Mouse (Mus musculus) thymus, postnatal 14 days (tissue): Measurements from ENCODE around the gene H2al1a.
"Not testable (repeated sequence)": the region's sequence is repeated elsewhere in the genome, so short reads cannot be mapped to it uniquely, and the experiment has no call there.

Experiments
- DNase-seq: peaks from one replicate; pipeline ENCODE4 v3.0.0; 2021

The H2al1a gene

GRCm38 (mm10) chrX:11298957-11299356 is at the start of gene H2al1a:
TSS of gene H2al1a (plus strand) at chrX:11299257.
- DNase-seq = not testable (repeated sequence)

- no peak for DNase-seq
Measured at GRCm38 (mm10) chrX:11250155-11250554, 48.9 kb upstream of the H2al1a start.

- DNase-seq = no peak
Measured at GRCm38 (mm10) chrX:11254062-11254461, 45.0 kb upstream of the H2al1a start.

- no peak for DNase-seq
Measured at GRCm38 (mm10) chrX:11254521-11255207, 44.4 kb upstream of the H2al1a start.

- no peak for DNase-seq
Measured at GRCm38 (mm10) chrX:11255564-11256360, 43.3 kb upstream of the H2al1a start.

GRCm38 (mm10) chrX:11264918-11265317 is 34.1 kb upstream of the H2al1a start:
- no peak for DNase-seq

GRCm38 (mm10) chrX:11267791-11268190 is 31.3 kb upstream of the H2al1a start:
- no peak for DNase-seq

- no peak for DNase-seq
Measured at GRCm38 (mm10) chrX:11269074-11269473, 30.0 kb upstream of the H2al1a start.

GRCm38 (mm10) chrX:11273190-11273589 is 25.9 kb upstream of the H2al1a start:
- no peak for DNase-seq

GRCm38 (mm10) chrX:11277083-11277482 is 22.0 kb upstream of the H2al1a start:
- no peak for DNase-seq

- DNase-seq = no peak
Measured at GRCm38 (mm10) chrX:11280741-11281140, 18.3 kb upstream of the H2al1a start.

GRCm38 (mm10) chrX:11288306-11288882 is 10.7 kb upstream of the H2al1a start:
- no peak for DNase-seq

- DNase-seq = no peak
Measured at GRCm38 (mm10) chrX:11289244-11289643, 9.8 kb upstream of the H2al1a start.

GRCm38 (mm10) chrX:11302132-11302531 is 3.1 kb downstream of the H2al1a start, which contains the start of gene H2al1b:
TSS of gene H2al1b (plus strand) at chrX:11302432.
- DNase-seq = not testable (repeated sequence)

GRCm38 (mm10) chrX:11305355-11305754 is 6.3 kb downstream of the H2al1a start, which contains the start of gene H2al1c:
TSS of gene H2al1c (plus strand) at chrX:11305655.
- not testable (repeated sequence) for DNase-seq

GRCm38 (mm10) chrX:11308524-11308923 is 9.5 kb downstream of the H2al1a start, which contains the start of gene H2al1d:
TSS of gene H2al1d (plus strand) at chrX:11308824.
- not testable (repeated sequence) for DNase-seq

GRCm38 (mm10) chrX:11311634-11312033 is 12.6 kb downstream of the H2al1a start, which contains the start of gene H2al1e:
TSS of gene H2al1e (plus strand) at chrX:11311934.
- not testable (repeated sequence) for DNase-seq

GRCm38 (mm10) chrX:11314858-11315257 is 15.8 kb downstream of the H2al1a start, which contains the start of gene H2al1f:
TSS of gene H2al1f (plus strand) at chrX:11315158.
- not testable (repeated sequence) for DNase-seq

- DNase-seq = not testable (repeated sequence)
Measured at GRCm38 (mm10) chrX:11317956-11318355, 18.9 kb downstream of the H2al1a start, which contains the start of gene H2al1g. TSS of gene H2al1g (plus strand) at chrX:11318256.

GRCm38 (mm10) chrX:11321192-11321591 is 22.1 kb downstream of the H2al1a start, which contains the start of gene H2al1h:
TSS of gene H2al1h (plus strand) at chrX:11321492.
- DNase-seq = not testable (repeated sequence)

- not testable (repeated sequence) for DNase-seq
Measured at GRCm38 (mm10) chrX:11324359-11324758, 25.3 kb downstream of the H2al1a start, which contains the start of gene H2al1i. TSS of gene H2al1i (plus strand) at chrX:11324659.

- not testable (repeated sequence) for DNase-seq
Measured at GRCm38 (mm10) chrX:11327522-11327921, 28.5 kb downstream of the H2al1a start, which contains the start of gene H2al1j. TSS of gene H2al1j (plus strand) at chrX:11327822.

- DNase-seq = no peak
Measured at GRCm38 (mm10) chrX:11345762-11346161, 46.7 kb downstream of the H2al1a start.
